Mouse (Mus musculus): ENCODE measurements around the gene Omp.
A peak's percentile ranks its signal among the peaks of the same experiment; 100 is the strongest.

Gene Omp

DNA sequence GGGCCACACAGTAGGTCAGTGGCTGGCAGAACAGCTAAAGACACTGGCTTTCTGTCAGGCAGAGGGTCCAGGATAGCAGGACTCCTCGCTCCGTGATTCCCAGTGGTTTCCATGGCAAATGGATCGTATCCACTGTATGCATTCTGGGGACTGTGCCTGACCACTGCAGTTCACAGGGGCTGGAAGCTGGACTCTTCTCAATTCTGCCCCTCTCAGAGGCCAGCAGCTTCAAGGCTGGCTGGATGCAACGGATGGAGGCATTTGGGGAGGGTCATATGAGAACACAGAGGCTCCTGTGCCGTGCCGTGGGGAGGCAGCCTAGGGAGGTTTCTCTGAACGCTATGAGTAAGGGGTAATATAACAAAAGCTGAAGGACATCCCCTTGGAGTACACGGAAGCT, 3.1 kb downstream of the Omp start:
- no peak for DNase-seq (ENCODE audit: low read depth, low spot score)

GRCm38 (mm10) chr7:98141206-98141605, 4.1 kb downstream of the Omp start:
- peak; percentile 39 for DNase-seq (ENCODE audit: low read depth, low spot score)

DNA sequence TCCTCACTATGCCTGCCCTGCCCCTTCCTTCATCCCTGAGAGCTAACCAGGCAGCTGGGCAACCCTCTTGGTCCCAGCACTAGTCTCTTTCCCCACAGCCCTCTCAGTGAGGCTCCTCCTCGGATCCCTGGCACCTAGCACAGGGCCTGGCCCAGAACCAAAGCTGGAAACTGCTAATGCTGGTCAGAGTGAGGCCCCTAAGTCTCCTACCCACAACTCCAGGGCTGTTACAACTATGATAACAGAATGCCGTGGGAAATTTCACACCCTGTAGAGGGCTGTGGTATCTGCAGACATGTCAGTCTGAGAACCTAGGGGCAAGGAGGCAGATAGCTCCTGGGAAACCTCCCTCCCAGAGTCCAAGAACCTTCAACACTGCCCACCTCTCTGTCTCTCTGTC, 4.7 kb downstream of the Omp start:
- DNase-seq (ENCODE audit: low read depth, low spot score): no peak

GRCm38 (mm10) chr7:98139216-98139615, 6.1 kb downstream of the Omp start:
- DNase-seq (ENCODE audit: low read depth, low spot score): no peak

- no peak for DNase-seq (ENCODE audit: low read depth, low spot score)
Measured at GRCm38 (mm10) chr7:98137995-98138394, 7.3 kb downstream of the Omp start.

DNA sequence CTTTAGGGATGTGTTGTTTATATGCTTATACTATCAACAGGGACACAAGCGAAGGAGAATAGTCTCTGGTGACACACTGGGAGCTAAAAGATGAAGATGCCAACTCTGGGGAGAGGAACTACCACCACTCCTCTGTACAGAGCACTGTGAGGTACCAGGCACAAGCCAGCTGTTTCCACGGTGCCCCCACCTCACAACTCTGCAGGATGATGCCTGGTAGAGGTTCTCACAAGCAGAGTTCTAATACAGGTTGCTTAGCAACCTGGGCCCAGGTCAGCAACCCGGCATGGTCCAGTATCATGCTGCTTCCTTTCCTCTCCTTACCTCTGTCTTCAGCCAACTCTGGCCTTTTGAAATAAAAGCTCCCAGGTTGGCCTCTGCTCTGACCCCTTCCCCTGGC, 7.7 kb downstream of the Omp start:
- no peak for DNase-seq (ENCODE audit: low read depth, low spot score)

DNA sequence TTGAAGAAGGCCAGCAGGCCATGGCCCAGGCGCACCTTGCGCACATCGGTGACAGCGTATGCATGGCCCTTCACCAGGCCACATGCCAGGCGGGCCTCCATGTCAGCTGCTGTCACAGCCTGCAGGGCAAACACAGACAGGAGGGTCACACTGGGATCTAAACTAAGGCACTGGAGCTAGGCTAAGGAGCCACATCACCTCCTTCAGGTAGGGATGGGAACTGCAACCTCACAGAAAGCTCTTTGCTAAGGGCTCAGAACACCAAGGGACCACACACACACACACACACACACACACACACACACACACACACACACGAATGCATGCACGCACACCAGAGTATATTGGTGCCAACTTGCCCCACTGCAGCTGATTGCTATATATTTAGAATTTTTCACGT, 13.6 kb downstream of the Omp start:
- DNase-seq (ENCODE audit: low read depth, low spot score): peak; percentile 15

- DNase-seq (ENCODE audit: low read depth, low spot score): peak; percentile 55
Measured at GRCm38 (mm10) chr7:98125473-98125872, 19.8 kb downstream of the Omp start.

GRCm38 (mm10) chr7:98124701-98125100, 20.6 kb downstream of the Omp start:
- no peak for DNase-seq (ENCODE audit: low read depth, low spot score)

DNA sequence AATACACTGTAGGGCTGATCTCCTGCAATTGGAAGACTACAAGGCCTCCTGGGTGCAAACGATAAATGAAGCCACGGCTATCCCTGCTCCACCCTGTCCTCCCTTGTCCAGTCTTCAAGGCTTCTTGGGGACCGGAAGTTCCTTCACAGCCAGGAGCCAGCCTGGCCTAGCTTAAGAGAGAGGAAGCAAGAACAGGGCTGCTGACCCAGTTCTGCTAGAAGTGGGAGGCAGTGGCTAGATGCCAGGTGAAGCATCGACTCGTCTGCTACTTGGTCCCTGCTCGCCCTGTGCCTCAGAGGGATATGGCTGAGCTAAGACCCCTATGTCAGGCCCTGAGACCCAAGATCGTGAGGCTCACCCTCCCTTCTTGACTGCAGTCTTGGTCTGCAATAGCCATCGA, 23.6 kb downstream of the Omp start:
- DNase-seq (ENCODE audit: low read depth, low spot score): no peak

DNA sequence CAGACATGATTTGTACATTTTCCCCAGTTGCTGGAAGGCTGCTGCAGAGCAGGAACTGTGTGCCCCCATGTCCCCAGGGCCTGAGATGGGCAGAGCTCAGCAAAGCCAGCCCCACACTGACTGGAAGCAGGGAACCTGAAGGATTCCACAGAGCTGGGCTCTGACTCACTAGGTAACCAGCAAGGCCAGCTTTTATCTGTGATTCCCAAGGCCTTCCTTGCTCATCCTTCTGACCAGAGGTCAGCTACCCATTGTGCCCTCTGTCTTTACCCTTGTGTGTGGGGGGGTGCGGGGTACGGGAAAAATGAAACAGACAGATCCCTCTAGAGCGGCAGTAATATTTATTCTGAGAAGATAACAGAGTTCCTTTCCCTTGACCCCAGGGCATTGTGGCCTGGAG, 24.1 kb downstream of the Omp start:
- no peak for DNase-seq (ENCODE audit: low read depth, low spot score)

GRCm38 (mm10) chr7:98120325-98120724, 25.0 kb downstream of the Omp start:
- peak; percentile 77 for DNase-seq (ENCODE audit: low read depth, low spot score)

GRCm38 (mm10) chr7:98119961-98120232, 25.4 kb downstream of the Omp start:
- DNase-seq (ENCODE audit: low read depth, low spot score): no peak

GRCm38 (mm10) chr7:98119179-98119960, 25.9 kb downstream of the Omp start, which contains the start of gene Myo7a:
Gene Myo7a, minus strand, starts transcription at chr7:98119524.
- DNase-seq (ENCODE audit: low read depth, low spot score): no peak

DNA sequence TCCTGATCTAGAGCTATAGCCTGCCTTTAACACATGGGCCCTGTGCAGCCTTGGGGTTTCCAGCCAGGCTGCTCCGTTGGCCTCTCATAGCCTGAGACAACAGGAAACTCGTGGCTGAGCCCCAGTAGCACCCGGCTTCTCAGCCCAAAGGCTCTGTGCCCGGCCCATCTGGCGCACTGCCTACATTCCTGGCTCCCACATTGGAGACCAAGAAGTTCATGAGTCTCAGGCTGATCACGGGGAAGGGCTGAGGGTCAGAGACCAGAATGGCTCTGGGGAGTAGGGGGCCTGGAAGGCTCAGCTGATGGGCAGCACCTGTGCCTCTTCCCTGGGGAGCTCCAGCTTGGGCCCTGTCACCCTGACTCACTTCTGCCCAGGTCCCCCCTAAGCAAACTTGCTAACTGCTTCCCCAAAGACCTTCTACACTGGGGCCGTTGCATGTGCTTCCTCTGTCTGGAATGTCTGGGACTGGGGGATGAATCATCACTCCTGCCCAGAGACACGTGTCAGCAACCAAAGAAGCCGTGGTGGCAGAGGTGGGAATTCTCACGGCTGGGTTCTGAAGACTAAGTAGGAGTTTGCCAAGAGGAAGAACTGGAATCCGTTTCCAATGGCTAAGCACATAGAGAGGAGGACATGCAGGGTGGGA, 28.2 kb downstream of the Omp start:
- DNase-seq (ENCODE audit: low read depth, low spot score): no peak

GRCm38 (mm10) chr7:98114656-98115055, 30.6 kb downstream of the Omp start:
- no peak for DNase-seq (ENCODE audit: low read depth, low spot score)

GRCm38 (mm10) chr7:98111233-98111632, 34.1 kb downstream of the Omp start:
- no peak for DNase-seq (ENCODE audit: low read depth, low spot score)

- DNase-seq (ENCODE audit: low read depth, low spot score): no peak
Measured at GRCm38 (mm10) chr7:98109771-98110170, 35.5 kb downstream of the Omp start.

DNA sequence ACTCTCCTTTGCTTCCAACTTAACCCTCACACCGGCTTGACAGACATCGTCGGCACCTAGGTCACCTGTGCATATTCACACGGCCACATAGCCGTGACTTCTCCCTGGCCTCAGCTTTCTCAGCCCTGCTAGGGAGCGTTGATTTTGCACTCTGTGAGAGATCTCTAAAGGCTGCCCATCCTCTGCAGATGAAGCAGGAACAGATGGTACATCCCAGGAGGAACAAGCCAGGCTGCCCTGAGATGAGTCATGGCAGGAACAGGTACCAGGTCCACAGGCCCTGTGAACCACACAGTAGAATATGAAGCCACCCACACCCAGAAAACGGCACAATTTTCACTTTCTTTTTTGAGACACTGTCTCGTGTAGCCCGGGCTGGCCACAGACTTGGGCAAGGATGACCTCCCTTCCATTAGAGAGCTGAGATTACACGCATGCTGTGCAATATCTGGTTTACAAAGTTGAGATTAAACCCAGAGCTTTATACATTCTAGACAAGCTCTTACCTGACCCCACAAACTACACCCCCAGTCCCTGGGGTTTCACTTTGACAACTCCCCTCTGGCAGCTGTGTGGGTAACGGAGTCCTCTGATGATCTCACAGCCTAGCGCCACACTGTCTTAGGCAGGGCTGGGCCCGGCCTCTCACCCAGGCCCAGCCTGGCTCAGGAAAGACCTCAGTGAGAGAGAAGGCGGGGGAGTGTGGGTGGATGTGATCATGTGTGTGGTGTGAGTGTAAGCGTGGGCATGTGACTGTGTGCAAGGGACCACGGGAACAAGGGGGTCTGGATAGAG, 36.5 kb downstream of the Omp start:
- DNase-seq (ENCODE audit: low read depth, low spot score): peak; percentile 53

- DNase-seq (ENCODE audit: low read depth, low spot score): no peak
Measured at GRCm38 (mm10) chr7:98106272-98106671, 39.0 kb downstream of the Omp start.

DNA sequence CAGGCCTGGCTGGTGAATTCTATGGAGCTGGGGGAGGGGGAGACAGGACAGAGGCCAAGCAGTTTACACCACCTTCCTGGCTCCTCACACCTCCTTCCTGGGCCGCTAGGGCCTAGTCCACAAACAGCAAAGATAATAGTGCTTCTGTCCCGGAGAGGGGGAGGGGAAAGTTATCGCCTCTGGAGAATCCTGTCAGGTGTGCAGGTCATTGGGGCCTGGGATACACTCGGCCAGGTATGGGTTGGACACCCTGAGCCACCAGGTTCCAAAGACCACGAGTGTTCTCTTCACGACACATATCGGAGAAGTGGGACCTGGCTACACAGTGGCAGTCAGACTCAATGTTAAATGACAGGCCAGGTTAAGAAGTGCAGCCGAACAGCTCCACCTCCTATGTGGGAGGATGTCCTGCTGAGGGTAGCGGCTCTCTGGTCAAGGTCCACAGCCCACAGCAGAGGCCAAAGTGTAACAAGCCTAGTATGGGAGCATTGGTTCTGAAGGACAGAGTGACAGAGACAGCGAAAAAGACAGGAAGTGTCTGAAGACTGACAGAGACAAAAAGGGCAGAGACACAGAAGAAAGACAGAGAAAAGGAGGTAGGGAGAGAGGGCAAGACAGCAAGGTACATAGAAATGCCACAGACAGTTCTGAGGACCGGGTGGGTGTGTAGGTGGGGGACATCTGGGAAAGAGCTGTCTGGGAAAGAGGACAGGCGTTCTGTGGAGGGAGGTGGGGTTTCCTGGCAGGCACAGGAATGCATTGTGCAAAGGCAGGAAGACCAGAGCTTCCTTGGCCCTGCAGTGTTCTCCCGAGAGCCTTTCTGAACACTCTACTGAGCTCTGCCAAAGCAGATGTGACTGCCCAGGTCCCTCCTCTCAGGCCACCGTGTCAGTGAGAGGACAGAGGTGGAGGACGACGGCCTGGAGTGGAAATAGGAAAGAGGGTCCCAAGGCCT, 40.5 kb downstream of the Omp start:
- DNase-seq (ENCODE audit: low read depth, low spot score): no peak

- DNase-seq (ENCODE audit: low read depth, low spot score): no peak
Measured at GRCm38 (mm10) chr7:98103942-98104292, 41.4 kb downstream of the Omp start.

Measured in A20 (cell line).